Mouse (Mus musculus) intestine, embryonic 15.5 days (tissue): Measurements from ENCODE around the gene Fam219a. TPM values are rescaled to one million over a fixed set of nuclear protein-coding genes. Genes with fewer than 3 reads are reported as not detected.

Experiments used
- ATAC-seq: fragments of 200-750 bp; cut with Nextera tagmentation; 2 replicates; pipeline ENCODE4 v1.8.0; 2017; ENCODE audit warnings: moderate TSS enrichment, moderate library complexity
- H3K27ac ChIP-seq: fragments of 300-500 bp; sonication (generic); 2 replicates; pipeline ENCODE4 v1.5.1; 2015; ENCODE audit warnings: mild to moderate bottlenecking, inconsistent platforms
- H3K27me3 ChIP-seq: fragments of 300-500 bp; sonication (generic); replicated peaks from 2 replicates; pipeline ENCODE4 v1.6.1; 2015; ENCODE audit warnings: inconsistent platforms
- H3K36me3 ChIP-seq: fragments of 300-500 bp; sonication (generic); 2 replicates; pipeline ENCODE4 v1.6.1; 2015; ENCODE audit warnings: inconsistent platforms
- H3K4me1 ChIP-seq: fragments of 300-500 bp; sonication (generic); replicated peaks from 2 replicates; pipeline ENCODE4 v1.6.1; 2015; ENCODE audit warnings: inconsistent platforms
- H3K4me2 ChIP-seq: fragments of 300-500 bp; sonication (generic); replicated peaks from 2 replicates; pipeline ENCODE4 v1.6.1; 2015; ENCODE audit warnings: mild to moderate bottlenecking, inconsistent platforms
- H3K4me3 ChIP-seq: fragments of 300-500 bp; sonication (generic); replicated peaks from 2 replicates; pipeline ENCODE4 v1.5.1; 2015; ENCODE audit warnings: inconsistent platforms
- H3K9ac ChIP-seq: fragments of 300-500 bp; sonication (generic); 2 replicates; pipeline ENCODE4 v1.6.1; 2015; ENCODE audit warnings: inconsistent platforms
- H3K9me3 ChIP-seq: fragments of 300-500 bp; sonication (generic); 2 replicates; pipeline ENCODE4 v1.6.1; 2016; ENCODE audit warnings: inconsistent platforms
- WGBS: fragments of 180-500 bp; shearing (Covaris S2); methylation state at CpG from one replicate; pipeline ENCODE4 v1.1.7; 2015; 5-methylcytosine and 5-hydroxymethylcytosine counted together
- polyA plus RNA-seq: library from polyadenylated mRNA; unstranded; fragments of >200 nt; fragmentation: Nextera tagmentation; extraction: Ambion mirVana; gene quantifications from 2 replicates; pipeline ENCODE4 v1.2.1, GENCODE M21; 2015

Gene Fam219a
- polyA plus RNA-seq: 2.3 TPM in 2 replicates

GRCm38 (mm10) chr4:41569411-41569885 is at the start of gene Fam219a, which contains the start of gene Dnaic1:
Fam219a (minus strand) TSS chr4:41569538.
Dnaic1 (plus strand) TSS chr4:41569775.
- H3K4me1 ChIP-seq: peaks cover 13% of the 10 kb centered on the region
- H3K4me3 ChIP-seq: peak within 1 kb of the TSS; percentile 80
- ATAC-seq: peak; percentile 99
- peaks cover 11% of the 10 kb centered on the region for H3K27me3 ChIP-seq
- H3K36me3 ChIP-seq: no peaks in the 10 kb centered on the region
- peak within 1 kb of the TSS; percentile 56 for H3K27ac ChIP-seq
- peak within 1 kb of the TSS; percentile 71 for H3K9ac ChIP-seq
- peak within 1 kb of the TSS; percentile 96 for H3K4me2 ChIP-seq
- H3K9me3 ChIP-seq: no peaks in the 10 kb centered on the region
- WGBS: under 1% methylated on average over 41 of the region's 41 CpGs

- no peaks in the 10 kb centered on the region for H3K4me1 ChIP-seq
- H3K4me3 ChIP-seq: no peak overlapping the region
- no peak overlapping the region for H3K9ac ChIP-seq
- 54% methylated on average over 9 of the region's 9 CpGs for WGBS
- H3K9me3 ChIP-seq: no peaks in the 10 kb centered on the region
- 0 out of 2 replicates have a peak, but pooled peaks have one; percentile 39 for ATAC-seq
- H3K27ac ChIP-seq: no peak overlapping the region
- no peak overlapping the region for H3K4me2 ChIP-seq
- H3K36me3 ChIP-seq: no peaks in the 10 kb centered on the region
- H3K27me3 ChIP-seq: 0 out of 2 replicates have a peak, but pooled peaks cover 7% of the 10 kb centered on the region
Measured at GRCm38 (mm10) chr4:41615661-41616599, 46.6 kb upstream of the Fam219a start.

GRCm38 (mm10) chr4:41614156-41614555 is 44.8 kb upstream of the Fam219a start:
- Histone ChIP-seq H3K36me3 (no peaks in the 10 kb centered on the region), H3K4me2 (no peak overlapping the region), H3K4me1 (no peaks in the 10 kb centered on the region), H3K27me3 (0 out of 2 replicates have a peak, but pooled peaks cover 5% of the 10 kb centered on the region), H3K27ac (no peak overlapping the region), H3K9ac (no peak overlapping the region), H3K9me3 (no peaks in the 10 kb centered on the region), H3K4me3 (no peak overlapping the region)
- 11% methylated on average over 7 of the region's 7 CpGs for WGBS
- peak; percentile 31; the same call in 1 of the 2 replicates for ATAC-seq

GRCm38 (mm10) chr4:41612166-41612565 is 42.8 kb upstream of the Fam219a start:
- no peaks in the 10 kb centered on the region for H3K4me1 ChIP-seq
- no peak overlapping the region for H3K4me3 ChIP-seq
- no peak overlapping the region for H3K9ac ChIP-seq
- H3K27me3 ChIP-seq: 0 out of 2 replicates have a peak, but pooled peaks cover 5% of the 10 kb centered on the region
- no peaks in the 10 kb centered on the region for H3K36me3 ChIP-seq
- no peak for ATAC-seq
- 58% methylated on average over 8 of the region's 8 CpGs for WGBS
- H3K4me2 ChIP-seq: no peak overlapping the region
- no peaks in the 10 kb centered on the region for H3K9me3 ChIP-seq
- no peak overlapping the region for H3K27ac ChIP-seq

- Histone ChIP-seq H3K4me1 (no peaks in the 10 kb centered on the region), H3K9me3 (no peaks in the 10 kb centered on the region), H3K27me3 (0 out of 2 replicates have a peak, but pooled peaks cover 5% of the 10 kb centered on the region), H3K36me3 (no peaks in the 10 kb centered on the region), H3K27ac (no peak overlapping the region), H3K4me3 (no peak overlapping the region), H3K4me2 (no peak overlapping the region), H3K9ac (no peak overlapping the region)
- ATAC-seq: no peak
- WGBS: 49% methylated on average over 6 of the region's 6 CpGs
Measured at GRCm38 (mm10) chr4:41610594-41610980, 41.2 kb upstream of the Fam219a start.

- ATAC-seq: no peak
- WGBS: 77% methylated on average over 10 of the region's 10 CpGs
- H3K4me2 ChIP-seq: no peak overlapping the region
- no peaks in the 10 kb centered on the region for H3K4me1 ChIP-seq
- H3K36me3 ChIP-seq: no peaks in the 10 kb centered on the region
- no peak overlapping the region for H3K9ac ChIP-seq
- no peaks in the 10 kb centered on the region for H3K27me3 ChIP-seq
- H3K9me3 ChIP-seq: no peaks in the 10 kb centered on the region
- no peak overlapping the region for H3K27ac ChIP-seq
- no peak overlapping the region for H3K4me3 ChIP-seq
Measured at GRCm38 (mm10) chr4:41609681-41610593, 40.6 kb upstream of the Fam219a start.

GRCm38 (mm10) chr4:41606784-41607183 is 37.4 kb upstream of the Fam219a start:
- Histone ChIP-seq H3K9ac (no peak overlapping the region), H3K4me2 (no peak overlapping the region), H3K27me3 (peaks cover 3% of the 10 kb centered on the region; the same call in 1 of the 2 replicates), H3K4me1 (no peaks in the 10 kb centered on the region), H3K27ac (no peak overlapping the region), H3K4me3 (no peak overlapping the region), H3K9me3 (no peaks in the 10 kb centered on the region), H3K36me3 (no peaks in the 10 kb centered on the region)
- ATAC-seq: no peak
- 37% methylated on average over 4 of the region's 4 CpGs for WGBS

GRCm38 (mm10) chr4:41604476-41605396 is 35.4 kb upstream of the Fam219a start:
- ATAC-seq: no peak
- no peaks in the 10 kb centered on the region for H3K36me3 ChIP-seq
- WGBS: 49% methylated on average over 8 of the region's 8 CpGs
- no peaks in the 10 kb centered on the region for H3K4me1 ChIP-seq
- no peak overlapping the region for H3K27ac ChIP-seq
- no peak overlapping the region for H3K4me2 ChIP-seq
- peaks cover 3% of the 10 kb centered on the region; the same call in 1 of the 2 replicates for H3K27me3 ChIP-seq
- H3K4me3 ChIP-seq: no peak overlapping the region
- no peaks in the 10 kb centered on the region for H3K9me3 ChIP-seq
- no peak overlapping the region for H3K9ac ChIP-seq

- no peak for ATAC-seq
- Histone ChIP-seq H3K27me3 (peaks cover 5% of the 10 kb centered on the region; the same call in 1 of the 2 replicates), H3K4me2 (no peak overlapping the region), H3K9ac (no peak overlapping the region), H3K4me1 (no peaks in the 10 kb centered on the region), H3K4me3 (no peak overlapping the region), H3K36me3 (no peaks in the 10 kb centered on the region), H3K9me3 (no peaks in the 10 kb centered on the region), H3K27ac (no peak overlapping the region)
- 66% methylated on average over 4 of the region's 4 CpGs for WGBS
Measured at GRCm38 (mm10) chr4:41602818-41603217, 33.5 kb upstream of the Fam219a start.

- no peak overlapping the region for H3K4me2 ChIP-seq
- no peaks in the 10 kb centered on the region for H3K36me3 ChIP-seq
- H3K9ac ChIP-seq: no peak overlapping the region
- 0 out of 2 replicates have a peak, but pooled peaks cover 3% of the 10 kb centered on the region for H3K27me3 ChIP-seq
- no peaks in the 10 kb centered on the region for H3K4me1 ChIP-seq
- H3K9me3 ChIP-seq: no peaks in the 10 kb centered on the region
- no peak overlapping the region for H3K27ac ChIP-seq
- H3K4me3 ChIP-seq: no peak overlapping the region
- no peak for ATAC-seq
- WGBS: 81% methylated on average over 7 of the region's 7 CpGs
Measured at GRCm38 (mm10) chr4:41583353-41583752, 14.0 kb upstream of the Fam219a start.

GRCm38 (mm10) chr4:41575914-41576313 is 6.6 kb upstream of the Fam219a start:
- H3K9me3 ChIP-seq: no peaks in the 10 kb centered on the region
- no peak overlapping the region for H3K9ac ChIP-seq
- H3K36me3 ChIP-seq: no peaks in the 10 kb centered on the region
- H3K4me1 ChIP-seq: no peaks in the 10 kb centered on the region
- H3K27ac ChIP-seq: no peak overlapping the region
- H3K4me2 ChIP-seq: no peak overlapping the region
- H3K27me3 ChIP-seq: no peaks in the 10 kb centered on the region
- WGBS: 28% methylated on average over 6 of the region's 6 CpGs
- H3K4me3 ChIP-seq: no peak overlapping the region
- ATAC-seq: no peak
